Mouse (Mus musculus): Measurements from ENCODE around the gene D17H6S53E. TPM values are rescaled to one million over a fixed set of nuclear protein-coding genes. Genes with fewer than 3 reads are reported as not detected.
"Not testable (repeated sequence)": the region's sequence is repeated elsewhere in the genome, so short reads cannot be mapped to it uniquely, and the experiment has no call there.

The D17H6S53E gene
- polyA plus RNA-seq, 1 experiment from 2014 or later = 7.8 TPM

DNA sequence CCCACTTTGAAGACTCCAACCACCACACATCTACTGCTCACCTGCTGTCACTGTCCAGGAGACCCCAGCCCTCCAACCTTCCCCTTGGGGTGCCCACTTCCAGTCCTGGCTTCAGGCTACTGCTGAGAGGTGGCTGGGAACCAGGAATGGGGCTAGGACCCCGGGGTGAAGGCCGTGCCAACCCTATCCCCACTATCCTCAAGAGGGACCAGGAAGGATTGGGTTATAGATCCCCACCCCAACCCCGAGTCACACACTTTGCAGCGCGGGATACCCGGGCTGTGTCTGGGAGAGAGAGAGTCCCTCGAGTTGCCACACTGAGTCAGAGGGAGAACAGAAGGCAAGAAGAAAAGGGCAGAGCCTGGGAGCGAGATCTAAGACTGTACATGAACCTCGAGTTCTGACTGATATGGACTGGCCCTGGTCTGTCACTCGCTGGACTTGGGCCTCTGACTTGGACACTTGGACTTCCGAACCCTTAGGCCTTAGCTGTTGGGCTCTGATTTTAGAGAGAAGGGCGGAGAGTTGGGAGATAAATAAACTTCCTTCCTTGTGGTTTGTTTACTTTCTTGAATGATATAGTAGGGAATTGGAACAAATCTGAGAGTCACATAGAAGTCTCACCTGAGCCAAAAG lies 1.8 kb upstream of the D17H6S53E start:
- H3K27ac ChIP-seq (ENCODE audit: low read length); H3K9ac ChIP-seq (ENCODE audit: low read depth, low read length); ATAC-seq; H3K27me3 ChIP-seq (ENCODE audit: control insufficient read depth, insufficient read depth, low read depth, low read length); H3K9me3 ChIP-seq (replicated peaks; ENCODE audit: control insufficient read depth, low read length, poor library complexity, severe bottlenecking); H3K4me3 ChIP-seq (ENCODE audit: low read depth, low read length); H3K4me2 ChIP-seq (ENCODE audit: low read length); H3K36me3 ChIP-seq (ENCODE audit: control insufficient read depth, insufficient read depth, low read length): not testable (repeated sequence)
- 95% methylated on average over 12 of the region's 12 CpGs for WGBS
- peaks cover 33% of the 10 kb centered on the region for H3K4me1 ChIP-seq (ENCODE audit: control insufficient read depth, insufficient read depth, low read length)

- H3K9me3 ChIP-seq (replicated peaks; ENCODE audit: control insufficient read depth, low read length, poor library complexity, severe bottlenecking) = no peaks in the 10 kb centered on the region
- no peak overlapping the region for H3K4me2 ChIP-seq (ENCODE audit: low read length)
- no peak overlapping the region for H3K4me3 ChIP-seq (ENCODE audit: low read depth, low read length)
- H3K4me1 ChIP-seq (ENCODE audit: control insufficient read depth, insufficient read depth, low read length) = peaks cover 28% of the 10 kb centered on the region
- no peaks in the 10 kb centered on the region for H3K27me3 ChIP-seq (ENCODE audit: control insufficient read depth, insufficient read depth, low read depth, low read length)
- H3K36me3 ChIP-seq (ENCODE audit: control insufficient read depth, insufficient read depth, low read length) = no peaks in the 10 kb centered on the region
- WGBS = 90% methylated on average over 1 of the region's 1 CpGs
- no peak for ATAC-seq
- no peak overlapping the region for H3K27ac ChIP-seq (ENCODE audit: low read length)
- no peak overlapping the region for H3K9ac ChIP-seq (ENCODE audit: low read depth, low read length)
These were observed 1.1 kb upstream of the D17H6S53E start for GRCm38 (mm10) chr17:35125081-35125480.

GRCm38 (mm10) chr17:35125578-35125977 lies 595 bp upstream of the D17H6S53E start:
- H3K36me3 ChIP-seq (ENCODE audit: control insufficient read depth, insufficient read depth, low read length) = no peaks in the 10 kb centered on the region
- peak overlapping the region; percentile 88 for H3K9ac ChIP-seq (ENCODE audit: low read depth, low read length)
- peaks cover 23% of the 10 kb centered on the region for H3K4me1 ChIP-seq (ENCODE audit: control insufficient read depth, insufficient read depth, low read length)
- H3K27me3 ChIP-seq (ENCODE audit: control insufficient read depth, insufficient read depth, low read depth, low read length) = no peaks in the 10 kb centered on the region
- 32% methylated on average over 6 of the region's 6 CpGs for WGBS
- H3K27ac ChIP-seq (ENCODE audit: low read length) = no peak overlapping the region
- peak overlapping the region; percentile 76 for H3K4me2 ChIP-seq (ENCODE audit: low read length)
- no peaks in the 10 kb centered on the region for H3K9me3 ChIP-seq (replicated peaks; ENCODE audit: control insufficient read depth, low read length, poor library complexity, severe bottlenecking)
- H3K4me3 ChIP-seq (ENCODE audit: low read depth, low read length) = peak overlapping the region; percentile 74
- ATAC-seq = no peak

- H3K4me3 ChIP-seq (ENCODE audit: low read depth, low read length) = peak overlapping the region; percentile 74
- peak overlapping the region; percentile 88 for H3K9ac ChIP-seq (ENCODE audit: low read depth, low read length)
- no peak for ATAC-seq
- no peak overlapping the region for H3K27ac ChIP-seq (ENCODE audit: low read length)
- H3K9me3 ChIP-seq (replicated peaks; ENCODE audit: control insufficient read depth, low read length, poor library complexity, severe bottlenecking) = no peaks in the 10 kb centered on the region
- H3K27me3 ChIP-seq (ENCODE audit: control insufficient read depth, insufficient read depth, low read depth, low read length) = no peaks in the 10 kb centered on the region
- peak overlapping the region; percentile 76 for H3K4me2 ChIP-seq (ENCODE audit: low read length)
- H3K4me1 ChIP-seq (ENCODE audit: control insufficient read depth, insufficient read depth, low read length) = peaks cover 23% of the 10 kb centered on the region
- WGBS = 70% methylated on average over 13 of the region's 13 CpGs
- no peaks in the 10 kb centered on the region for H3K36me3 ChIP-seq (ENCODE audit: control insufficient read depth, insufficient read depth, low read length)
These were observed 844 bp downstream of the D17H6S53E start for GRCm38 (mm10) chr17:35127017-35127416.

DNA sequence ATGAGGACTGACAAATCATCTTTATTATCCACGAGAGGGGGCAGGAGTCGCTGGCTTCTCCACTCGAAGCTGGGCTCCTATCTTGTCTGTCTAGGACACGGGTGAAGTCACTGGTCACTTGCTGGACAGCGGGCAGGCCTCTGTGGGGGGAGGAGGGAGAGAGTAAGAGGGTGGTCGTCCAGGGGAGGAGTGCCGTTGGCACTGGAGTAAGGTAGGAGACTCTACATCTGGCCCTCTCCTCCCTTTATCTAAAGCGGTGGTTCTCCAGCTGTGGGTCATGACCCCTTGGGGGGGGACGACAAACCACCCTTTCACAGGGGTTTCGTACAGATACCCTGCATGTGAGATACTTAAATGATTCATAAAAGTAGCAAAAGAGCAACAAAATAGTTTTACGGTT lies 2.8 kb downstream of the D17H6S53E start:
- Histone ChIP-seq H3K9me3 (replicated peaks; ENCODE audit: control insufficient read depth, low read length, poor library complexity, severe bottlenecking) (no peaks in the 10 kb centered on the region), H3K4me1 (ENCODE audit: control insufficient read depth, insufficient read depth, low read length) (peaks cover 21% of the 10 kb centered on the region), H3K4me2 (ENCODE audit: low read length) (no peak overlapping the region), H3K27ac (ENCODE audit: low read length) (no peak overlapping the region), H3K9ac (ENCODE audit: low read depth, low read length) (no peak overlapping the region), H3K36me3 (ENCODE audit: control insufficient read depth, insufficient read depth, low read length) (no peaks in the 10 kb centered on the region), H3K4me3 (ENCODE audit: low read depth, low read length) (no peak overlapping the region), H3K27me3 (ENCODE audit: control insufficient read depth, insufficient read depth, low read depth, low read length) (no peaks in the 10 kb centered on the region)
- no peak for ATAC-seq
- 72% methylated on average over 11 of the region's 11 CpGs for WGBS

DNA sequence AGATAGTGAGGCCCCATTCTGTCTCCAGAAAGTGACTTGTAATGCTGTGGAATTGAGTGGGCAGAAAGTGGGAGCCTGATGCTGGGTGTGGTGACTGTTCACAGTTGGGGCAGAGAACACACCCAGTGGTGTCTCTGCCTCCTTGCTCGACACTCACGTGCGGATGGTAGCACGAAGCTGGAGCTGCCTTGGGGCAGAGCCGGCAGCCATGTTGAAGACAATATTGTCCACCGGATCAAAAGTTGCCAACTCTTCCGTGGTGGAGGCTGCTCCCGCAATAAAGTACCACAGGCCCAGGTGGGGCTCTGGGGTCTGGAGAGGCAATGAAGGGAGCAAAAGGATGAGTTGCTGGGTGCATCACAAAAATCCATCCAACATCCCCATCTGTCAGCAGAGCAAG lies 4.9 kb downstream of the D17H6S53E start:
- WGBS = 91% methylated on average over 8 of the region's 8 CpGs
- no peaks in the 10 kb centered on the region for H3K9me3 ChIP-seq (replicated peaks; ENCODE audit: control insufficient read depth, low read length, poor library complexity, severe bottlenecking)
- no peak overlapping the region for H3K27ac ChIP-seq (ENCODE audit: low read length)
- no peak overlapping the region for H3K4me3 ChIP-seq (ENCODE audit: low read depth, low read length)
- peaks cover 17% of the 10 kb centered on the region for H3K4me1 ChIP-seq (ENCODE audit: control insufficient read depth, insufficient read depth, low read length)
- no peak overlapping the region for H3K4me2 ChIP-seq (ENCODE audit: low read length)
- ATAC-seq = no peak
- no peaks in the 10 kb centered on the region for H3K27me3 ChIP-seq (ENCODE audit: control insufficient read depth, insufficient read depth, low read depth, low read length)
- H3K9ac ChIP-seq (ENCODE audit: low read depth, low read length) = no peak overlapping the region
- no peaks in the 10 kb centered on the region for H3K36me3 ChIP-seq (ENCODE audit: control insufficient read depth, insufficient read depth, low read length)

DNA sequence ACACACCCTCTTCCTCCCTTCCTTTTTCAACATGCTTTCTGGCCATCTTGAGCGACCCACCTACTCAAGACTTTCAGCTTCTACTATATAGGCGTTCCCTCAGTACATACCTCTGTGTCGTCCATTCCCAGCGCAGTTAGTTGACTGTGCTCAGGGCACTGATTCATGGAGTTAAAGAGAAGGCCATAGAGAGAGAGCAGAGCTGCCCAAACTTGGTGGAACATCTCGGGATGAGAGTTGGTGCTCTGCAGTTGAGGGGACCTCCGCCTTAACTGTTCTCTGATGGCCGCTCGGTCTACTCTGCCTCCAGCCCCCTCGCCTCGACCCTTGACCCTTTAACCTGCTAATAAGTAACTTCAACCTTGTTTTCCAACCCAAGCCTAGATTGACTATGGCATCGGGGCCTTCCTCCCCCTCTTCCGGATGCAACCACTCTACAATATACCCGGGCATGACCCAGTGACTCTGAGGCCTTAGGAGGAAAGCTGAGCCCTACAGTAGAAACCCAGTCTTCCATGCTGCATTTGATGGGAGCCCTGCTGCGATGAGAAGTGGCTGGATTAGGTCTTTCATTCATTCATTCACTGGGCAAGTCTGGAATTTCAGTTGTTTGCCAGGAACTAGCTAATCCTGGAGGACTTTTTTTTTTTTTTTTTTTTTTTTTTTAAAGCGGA lies 5.5 kb downstream of the D17H6S53E start, which contains the start of gene Apom:
TSS of gene Apom (minus strand) at position 551 of the 674 bp plus-strand sequence.
- H3K4me3 ChIP-seq (ENCODE audit: low read depth, low read length) = no peak within 1 kb of the TSS
- no peak for ATAC-seq
- no peak within 1 kb of the TSS for H3K9ac ChIP-seq (ENCODE audit: low read depth, low read length)
- no peaks in the 10 kb centered on the region for H3K36me3 ChIP-seq (ENCODE audit: control insufficient read depth, insufficient read depth, low read length)
- H3K9me3 ChIP-seq (replicated peaks; ENCODE audit: control insufficient read depth, low read length, poor library complexity, severe bottlenecking) = no peaks in the 10 kb centered on the region
- H3K4me1 ChIP-seq (ENCODE audit: control insufficient read depth, insufficient read depth, low read length) = peaks cover 19% of the 10 kb centered on the region
- H3K4me2 ChIP-seq (ENCODE audit: low read length) = no peak within 1 kb of the TSS
- 85% methylated on average over 15 of the region's 15 CpGs for WGBS
- no peak within 1 kb of the TSS for H3K27ac ChIP-seq (ENCODE audit: low read length)
- no peaks in the 10 kb centered on the region for H3K27me3 ChIP-seq (ENCODE audit: control insufficient read depth, insufficient read depth, low read depth, low read length)

DNA sequence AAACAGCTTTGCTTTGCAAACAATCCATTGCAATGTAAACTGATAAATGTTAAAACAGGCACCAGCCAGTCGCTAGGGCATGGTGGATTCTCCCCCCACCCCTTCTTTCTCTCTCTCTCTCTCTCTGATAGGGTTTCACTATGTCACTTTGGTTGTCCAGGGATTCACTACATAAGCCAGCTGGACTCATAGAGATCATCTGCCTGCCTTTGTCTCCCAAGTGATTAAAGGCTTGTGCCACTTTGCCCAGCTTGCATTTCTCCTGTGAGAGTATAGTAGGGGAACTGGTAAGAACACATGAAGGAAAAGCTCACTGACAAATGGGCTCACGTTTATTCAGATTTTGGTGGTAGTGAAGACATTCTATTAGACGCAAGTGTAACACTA lies 6.0 kb downstream of the D17H6S53E start:
- H3K4me3 ChIP-seq (ENCODE audit: low read depth, low read length) = no peak overlapping the region
- no peak overlapping the region for H3K9ac ChIP-seq (ENCODE audit: low read depth, low read length)
- H3K27ac ChIP-seq (ENCODE audit: low read length) = no peak overlapping the region
- no peaks in the 10 kb centered on the region for H3K9me3 ChIP-seq (replicated peaks; ENCODE audit: control insufficient read depth, low read length, poor library complexity, severe bottlenecking)
- WGBS = 76% methylated on average over 3 of the region's 3 CpGs
- H3K36me3 ChIP-seq (ENCODE audit: control insufficient read depth, insufficient read depth, low read length) = no peaks in the 10 kb centered on the region
- no peak for ATAC-seq
- H3K27me3 ChIP-seq (ENCODE audit: control insufficient read depth, insufficient read depth, low read depth, low read length) = no peaks in the 10 kb centered on the region
- peaks cover 19% of the 10 kb centered on the region for H3K4me1 ChIP-seq (ENCODE audit: control insufficient read depth, insufficient read depth, low read length)
- H3K4me2 ChIP-seq (ENCODE audit: low read length) = no peak overlapping the region

DNA sequence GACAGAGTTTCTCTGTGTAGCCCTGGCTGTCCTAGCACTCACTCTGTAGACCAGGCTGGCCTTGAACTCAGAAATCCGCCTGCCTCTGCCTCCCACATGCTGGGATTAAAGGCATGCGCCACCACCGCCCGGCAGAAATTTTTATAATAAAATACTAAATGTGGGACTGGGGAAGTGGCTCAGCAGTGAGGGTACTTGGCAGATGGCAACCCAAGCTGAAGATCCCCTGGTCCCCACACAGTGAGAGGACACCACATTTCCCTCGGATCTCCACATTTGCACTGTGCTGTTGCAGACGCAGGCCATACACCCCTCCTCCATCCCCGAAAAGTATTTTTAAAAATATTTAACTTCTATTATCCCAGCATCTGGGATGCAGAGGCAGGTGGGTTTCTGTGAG lies 7.3 kb downstream of the D17H6S53E start:
- Histone ChIP-seq H3K9me3 (replicated peaks; ENCODE audit: control insufficient read depth, low read length, poor library complexity, severe bottlenecking) (no peaks in the 10 kb centered on the region), H3K36me3 (ENCODE audit: control insufficient read depth, insufficient read depth, low read length) (no peaks in the 10 kb centered on the region; the same call in 1 of the 2 replicates), H3K4me3 (ENCODE audit: low read depth, low read length) (no peak overlapping the region), H3K4me1 (ENCODE audit: control insufficient read depth, insufficient read depth, low read length) (peaks cover 25% of the 10 kb centered on the region), H3K27ac (ENCODE audit: low read length) (no peak overlapping the region), H3K9ac (ENCODE audit: low read depth, low read length) (no peak overlapping the region), H3K27me3 (ENCODE audit: control insufficient read depth, insufficient read depth, low read depth, low read length) (no peaks in the 10 kb centered on the region), H3K4me2 (ENCODE audit: low read length) (no peak overlapping the region)
- WGBS = 94% methylated on average over 7 of the region's 7 CpGs
- no peak for ATAC-seq
